Mouse (Mus musculus) midbrain, embryonic 10.5 days (tissue): ENCODE results near the gene Vmn2r97. TPM values are rescaled to one million over a fixed set of nuclear protein-coding genes. Genes with fewer than 3 reads are reported as not detected.
"Not testable (repeated sequence)": the region's sequence is repeated elsewhere in the genome, so short reads cannot be mapped to it uniquely, and the experiment has no call there.

ENCODE experiments used
- DNase-seq: peaks from one replicate; pipeline ENCODE4 v3.0.0-alpha.2; 2017; ENCODE audit warnings: low spot score
- H3K27ac ChIP-seq: fragments of 300-500 bp; sonication (generic); replicated peaks from 2 replicates; pipeline ENCODE4 v1.5.1; 2016; ENCODE audit warnings: mild to moderate bottlenecking
- H3K27me3 ChIP-seq: fragments of 300-500 bp; sonication (generic); 2 replicates; pipeline ENCODE4 v1.6.1; 2016; ENCODE audit warnings: low read depth, mild to moderate bottlenecking; ENCODE audit not compliant: poor library complexity, severe bottlenecking
- H3K36me3 ChIP-seq: fragments of 300-500 bp; sonication (generic); 2 replicates; pipeline ENCODE4 v1.6.1; 2016; ENCODE audit warnings: mild to moderate bottlenecking, moderate library complexity
- H3K4me1 ChIP-seq: fragments of 300-500 bp; sonication (generic); 2 replicates; pipeline ENCODE4 v1.6.1; 2016
- H3K4me3 ChIP-seq: fragments of 300-500 bp; sonication (generic); 2 replicates; pipeline ENCODE4 v1.5.1; 2016; ENCODE audit warnings: mild to moderate bottlenecking, moderate library complexity
- H3K9me3 ChIP-seq: fragments of 300-500 bp; sonication (generic); replicated peaks from 2 replicates; pipeline ENCODE4 v1.6.1; 2016; ENCODE audit warnings: mild to moderate bottlenecking
- WGBS: fragments of 180-500 bp; shearing (Covaris S2); methylation state at CpG from one replicate; pipeline ENCODE4 v1.1.7; 2016; 5-methylcytosine and 5-hydroxymethylcytosine counted together
- polyA plus RNA-seq: library from polyadenylated mRNA; unstranded; fragments of >200 nt; fragmentation: Nextera tagmentation; extraction: Ambion mirVana; gene quantifications from 2 replicates; pipeline ENCODE4 v1.2.1, GENCODE M21; 2016

Gene Vmn2r97
- polyA plus RNA-seq = 0.04 TPM in 1 of 2 replicates, not detected in the other

- 69% methylated on average over 2 of the region's 2 CpGs for WGBS
- H3K27me3 ChIP-seq, H3K27ac ChIP-seq, DNase-seq, H3K4me1 ChIP-seq, H3K4me3 ChIP-seq, H3K36me3 ChIP-seq: not testable (repeated sequence)
- H3K9me3 ChIP-seq = peaks cover 11% of the 10 kb centered on the region
These were observed at the start of gene Vmn2r97 for GRCm38 (mm10) chr17:18914000-18914399. Vmn2r97 (plus strand) TSS chr17:18914300.

- not testable (repeated sequence) for DNase-seq, H3K36me3 ChIP-seq, H3K27me3 ChIP-seq, H3K27ac ChIP-seq, H3K4me3 ChIP-seq, H3K4me1 ChIP-seq
- 75% methylated on average over 2 of the region's 2 CpGs for WGBS
- peaks cover 38% of the 10 kb centered on the region for H3K9me3 ChIP-seq
These were observed 31.7 kb upstream of the Vmn2r97 start for GRCm38 (mm10) chr17:18882436-18882835.

GRCm38 (mm10) chr17:18889745-18890329 lies 24.3 kb upstream of the Vmn2r97 start:
- H3K27me3 ChIP-seq = no peaks in the 10 kb centered on the region
- no peaks in the 10 kb centered on the region for H3K36me3 ChIP-seq
- 86% methylated on average over 6 of the region's 6 CpGs for WGBS
- H3K27ac ChIP-seq = no peak overlapping the region
- H3K9me3 ChIP-seq = peaks cover 32% of the 10 kb centered on the region
- H3K4me3 ChIP-seq = no peak overlapping the region
- no peak for DNase-seq
- H3K4me1 ChIP-seq = no peaks in the 10 kb centered on the region

GRCm38 (mm10) chr17:18957800-18958199 lies 43.7 kb downstream of the Vmn2r97 start:
- not testable (repeated sequence) for H3K27ac ChIP-seq, H3K4me1 ChIP-seq, H3K4me3 ChIP-seq, H3K36me3 ChIP-seq, H3K27me3 ChIP-seq, DNase-seq
- 74% methylated on average over 1 of the region's 1 CpGs for WGBS
- peaks cover 89% of the 10 kb centered on the region for H3K9me3 ChIP-seq

GRCm38 (mm10) chr17:18968371-18969275 lies 54.5 kb downstream of the Vmn2r97 start:
- Histone ChIP-seq H3K27ac (no peak overlapping the region), H3K27me3 (no peaks in the 10 kb centered on the region), H3K4me3 (no peak overlapping the region), H3K9me3 (peaks cover 65% of the 10 kb centered on the region), H3K4me1 (no peaks in the 10 kb centered on the region), H3K36me3 (no peaks in the 10 kb centered on the region)
- 91% methylated on average over 29 of the region's 29 CpGs for WGBS
- no peak for DNase-seq

Other genes with a start within 250 kb of the Vmn2r97 start
- gene Vmn2r98, start 139.2 kb downstream of the Vmn2r97 start, polyA plus RNA-seq = not detected in 2 replicates